Mouse (Mus musculus) liver, embryonic 16.5 days (tissue): ENCODE results near the gene 4930402F06Rik. TPM values are rescaled to one million over a fixed set of nuclear protein-coding genes. Genes with fewer than 3 reads are reported as not detected.
A peak's percentile ranks its signal among the peaks of the same experiment; 100 is the strongest.

Source experiments
- ATAC-seq: fragments of 200-750 bp; cut with Nextera tagmentation; 2 replicates; pipeline ENCODE4 v1.8.0; 2017; ENCODE audit warnings: low read depth, mild to moderate bottlenecking, moderate number of reproducible peaks, moderate library complexity
- H3K27ac ChIP-seq: fragments of 300-500 bp; sonication (generic); 2 replicates; pipeline ENCODE4 v1.5.1; 2014; ENCODE audit warnings: mild to moderate bottlenecking, low read length
- H3K27me3 ChIP-seq: fragments of 300-500 bp; sonication (generic); 2 replicates; pipeline ENCODE4 v1.6.1; 2014; ENCODE audit warnings: low read depth, low read length, mixed read lengths; ENCODE audit not compliant: control insufficient read depth, insufficient read depth
- H3K36me3 ChIP-seq: fragments of 300-500 bp; sonication (generic); 2 replicates; pipeline ENCODE4 v1.6.1; 2014; ENCODE audit warnings: mild to moderate bottlenecking; ENCODE audit not compliant: control insufficient read depth, insufficient read depth
- H3K4me1 ChIP-seq: fragments of 300-500 bp; sonication (generic); 2 replicates; pipeline ENCODE4 v1.6.1; 2014; ENCODE audit warnings: low read depth, low read length, mixed read lengths; ENCODE audit not compliant: control insufficient read depth
- H3K4me2 ChIP-seq: fragments of 300-500 bp; sonication (generic); 2 replicates; pipeline ENCODE4 v1.6.1; 2014; ENCODE audit warnings: low read depth, low read length, mixed read lengths
- H3K4me3 ChIP-seq: fragments of 300-500 bp; sonication (generic); 2 replicates; pipeline ENCODE4 v1.5.1; 2014; ENCODE audit warnings: low read depth, mild to moderate bottlenecking, low read length
- H3K9ac ChIP-seq: fragments of 300-500 bp; sonication (generic); 2 replicates; pipeline ENCODE4 v1.6.1; 2014; ENCODE audit warnings: low read depth, low read length
- H3K9me3 ChIP-seq: fragments of 300-500 bp; sonication (generic); replicated peaks from 2 replicates; pipeline ENCODE4 v1.6.1; 2016; ENCODE audit warnings: low read length; ENCODE audit not compliant: control insufficient read depth
- WGBS: fragments of 180-500 bp; shearing (Covaris S2); extraction: QIAGEN DNeasy Blood & Tissue Kit; methylation state at CpG from one replicate; pipeline ENCODE4 v1.1.7; 2014; ENCODE audit not compliant: insufficient replicate concordance; 5-methylcytosine and 5-hydroxymethylcytosine counted together
- polyA plus RNA-seq: library from polyadenylated mRNA; unstranded; fragments of >200 nt; fragmentation: Nextera tagmentation; extraction: Ambion mirVana; gene quantifications from 2 replicates; pipeline ENCODE4 v1.2.1, GENCODE M21; 2015

The 4930402F06Rik gene
- polyA plus RNA-seq, 1 experiment from 2014 or later: not detected

- H3K36me3 ChIP-seq: peaks cover 20% of the 10 kb centered on the region
- peaks cover 37% of the 10 kb centered on the region for H3K4me1 ChIP-seq
- H3K27ac ChIP-seq: no peak overlapping the region
- no peak overlapping the region for H3K4me3 ChIP-seq
- no peaks in the 10 kb centered on the region for H3K27me3 ChIP-seq
- H3K9me3 ChIP-seq: no peaks in the 10 kb centered on the region
- no peak overlapping the region for H3K4me2 ChIP-seq
- ATAC-seq: no peak
- H3K9ac ChIP-seq: no peak overlapping the region
- WGBS: 69% methylated on average over 3 of the region's 3 CpGs
Observed at GRCm38 (mm10) chr2:35422384-35422783, 25.4 kb upstream of the 4930402F06Rik start.

- Histone ChIP-seq H3K27me3 (no peaks in the 10 kb centered on the region), H3K9ac (no peak overlapping the region), H3K9me3 (no peaks in the 10 kb centered on the region), H3K4me1 (peaks cover 46% of the 10 kb centered on the region), H3K4me3 (no peak overlapping the region), H3K36me3 (peaks cover 20% of the 10 kb centered on the region), H3K4me2 (0 out of 2 replicates have a peak overlapping the region, but pooled peaks have one; percentile 17), H3K27ac (peak overlapping the region; percentile 86)
- WGBS: 40% methylated on average over 1 of the region's 1 CpGs
- ATAC-seq: peak; percentile 57
Observed at GRCm38 (mm10) chr2:35420681-35421080, 23.7 kb upstream of the 4930402F06Rik start.

- peak; percentile 80 for ATAC-seq
- no peaks in the 10 kb centered on the region for H3K27me3 ChIP-seq
- no peak overlapping the region for H3K4me3 ChIP-seq
- H3K27ac ChIP-seq: peak overlapping the region; percentile 86
- H3K36me3 ChIP-seq: peaks cover 20% of the 10 kb centered on the region
- H3K4me1 ChIP-seq: peaks cover 46% of the 10 kb centered on the region
- WGBS: 32% methylated on average over 2 of the region's 2 CpGs
- H3K9me3 ChIP-seq: no peaks in the 10 kb centered on the region
- H3K9ac ChIP-seq: no peak overlapping the region
- H3K4me2 ChIP-seq: peak overlapping the region; percentile 18
Observed at GRCm38 (mm10) chr2:35419671-35420070, 22.7 kb upstream of the 4930402F06Rik start.

GRCm38 (mm10) chr2:35419243-35419642 is 22.3 kb upstream of the 4930402F06Rik start:
- peak; percentile 74 for ATAC-seq
- peaks cover 46% of the 10 kb centered on the region for H3K4me1 ChIP-seq
- peaks cover 20% of the 10 kb centered on the region for H3K36me3 ChIP-seq
- H3K27me3 ChIP-seq: no peaks in the 10 kb centered on the region
- no peaks in the 10 kb centered on the region for H3K9me3 ChIP-seq
- H3K9ac ChIP-seq: no peak overlapping the region
- 60% methylated on average over 4 of the region's 4 CpGs for WGBS
- no peak overlapping the region for H3K4me3 ChIP-seq
- H3K4me2 ChIP-seq: peak overlapping the region; percentile 18; the same call in 1 of the 2 replicates
- peak overlapping the region; percentile 86 for H3K27ac ChIP-seq

- 8% methylated on average over 1 of the region's 1 CpGs for WGBS
- Histone ChIP-seq H3K4me3 (no peak overlapping the region), H3K27ac (no peak overlapping the region), H3K4me1 (peaks cover 46% of the 10 kb centered on the region), H3K9me3 (no peaks in the 10 kb centered on the region), H3K27me3 (no peaks in the 10 kb centered on the region), H3K9ac (no peak overlapping the region), H3K36me3 (peaks cover 24% of the 10 kb centered on the region), H3K4me2 (no peak overlapping the region)
- ATAC-seq: no peak
Observed at GRCm38 (mm10) chr2:35417231-35417630, 20.3 kb upstream of the 4930402F06Rik start.

- no peaks in the 10 kb centered on the region for H3K9me3 ChIP-seq
- no peak overlapping the region for H3K9ac ChIP-seq
- no peak overlapping the region for H3K27ac ChIP-seq
- ATAC-seq: no peak
- WGBS: 50% methylated on average over 6 of the region's 6 CpGs
- no peaks in the 10 kb centered on the region for H3K27me3 ChIP-seq
- peaks cover 42% of the 10 kb centered on the region for H3K4me1 ChIP-seq
- no peak overlapping the region for H3K4me3 ChIP-seq
- peaks cover 20% of the 10 kb centered on the region for H3K36me3 ChIP-seq
- H3K4me2 ChIP-seq: no peak overlapping the region
Observed at GRCm38 (mm10) chr2:35416473-35416872, 19.5 kb upstream of the 4930402F06Rik start.

GRCm38 (mm10) chr2:35412810-35413209 is 15.8 kb upstream of the 4930402F06Rik start:
- Histone ChIP-seq H3K9ac (no peak overlapping the region), H3K4me2 (no peak overlapping the region), H3K4me3 (no peak overlapping the region), H3K27me3 (no peaks in the 10 kb centered on the region), H3K36me3 (peaks cover 5% of the 10 kb centered on the region; the same call in 1 of the 2 replicates), H3K9me3 (no peaks in the 10 kb centered on the region), H3K27ac (no peak overlapping the region), H3K4me1 (peaks cover 13% of the 10 kb centered on the region)
- ATAC-seq: no peak
- 90% methylated on average over 3 of the region's 3 CpGs for WGBS

- no peak overlapping the region for H3K4me3 ChIP-seq
- H3K4me2 ChIP-seq: no peak overlapping the region
- peaks cover 5% of the 10 kb centered on the region; the same call in 1 of the 2 replicates for H3K36me3 ChIP-seq
- ATAC-seq: no peak
- H3K9me3 ChIP-seq: no peaks in the 10 kb centered on the region
- no peaks in the 10 kb centered on the region for H3K27me3 ChIP-seq
- no peak overlapping the region for H3K9ac ChIP-seq
- no peak overlapping the region for H3K27ac ChIP-seq
- 77% methylated on average over 2 of the region's 2 CpGs for WGBS
- H3K4me1 ChIP-seq: peaks cover 7% of the 10 kb centered on the region
Observed at GRCm38 (mm10) chr2:35412246-35412645, 15.3 kb upstream of the 4930402F06Rik start.

- H3K27ac ChIP-seq: no peak overlapping the region
- ATAC-seq: no peak
- WGBS: 70% methylated on average over 10 of the region's 10 CpGs
- peaks cover 2% of the 10 kb centered on the region for H3K4me1 ChIP-seq
- H3K4me3 ChIP-seq: no peak overlapping the region
- no peaks in the 10 kb centered on the region for H3K27me3 ChIP-seq
- H3K36me3 ChIP-seq: peaks cover 5% of the 10 kb centered on the region; the same call in 1 of the 2 replicates
- H3K9me3 ChIP-seq: no peaks in the 10 kb centered on the region
- H3K9ac ChIP-seq: no peak overlapping the region
- no peak overlapping the region for H3K4me2 ChIP-seq
Observed at GRCm38 (mm10) chr2:35411640-35412190, 14.7 kb upstream of the 4930402F06Rik start.
